Mouse (Mus musculus): ENCODE data around the gene Mbnl2.
A peak's percentile ranks its signal among the peaks of the same experiment; 100 is the strongest.

Gene Mbnl2

GRCm38 (mm10) chr14:120330454-120330853 is 55.0 kb downstream of the Mbnl2 start:
- DNase-seq (ENCODE audit: low read depth) = no peak

- no peak for DNase-seq (ENCODE audit: low read depth)
Observed at GRCm38 (mm10) chr14:120330881-120331514, 55.5 kb downstream of the Mbnl2 start.

- no peak for DNase-seq (ENCODE audit: low read depth)
Observed at GRCm38 (mm10) chr14:120333465-120334243, 58.2 kb downstream of the Mbnl2 start.

- DNase-seq (ENCODE audit: low read depth) = no peak
Observed at GRCm38 (mm10) chr14:120335366-120335765, 59.9 kb downstream of the Mbnl2 start.

- DNase-seq (ENCODE audit: low read depth) = no peak
Observed at GRCm38 (mm10) chr14:120335871-120336270, 60.4 kb downstream of the Mbnl2 start.

GRCm38 (mm10) chr14:120336380-120336779 is 60.9 kb downstream of the Mbnl2 start:
- DNase-seq (ENCODE audit: low read depth) = no peak

DNA sequence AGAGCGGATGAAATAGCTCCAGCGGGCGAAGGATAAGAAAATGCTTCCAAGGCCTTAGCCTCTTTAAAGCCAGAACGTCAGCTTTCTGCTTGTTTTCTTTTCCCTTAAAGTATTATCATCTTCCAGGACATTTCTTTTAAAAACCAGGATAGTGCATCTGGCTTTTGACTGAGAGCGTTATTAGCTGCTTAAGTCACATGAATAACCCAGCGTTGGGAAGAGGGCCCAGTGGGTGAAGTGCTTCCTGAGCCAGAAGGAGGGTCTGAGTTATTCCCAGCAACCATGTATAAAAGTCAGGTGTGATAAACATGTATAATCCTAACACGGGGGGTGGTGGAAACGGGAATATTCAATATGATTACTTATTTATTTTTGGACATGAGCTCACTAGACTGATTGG is 61.4 kb downstream of the Mbnl2 start:
- no peak for DNase-seq (ENCODE audit: low read depth)

DNA sequence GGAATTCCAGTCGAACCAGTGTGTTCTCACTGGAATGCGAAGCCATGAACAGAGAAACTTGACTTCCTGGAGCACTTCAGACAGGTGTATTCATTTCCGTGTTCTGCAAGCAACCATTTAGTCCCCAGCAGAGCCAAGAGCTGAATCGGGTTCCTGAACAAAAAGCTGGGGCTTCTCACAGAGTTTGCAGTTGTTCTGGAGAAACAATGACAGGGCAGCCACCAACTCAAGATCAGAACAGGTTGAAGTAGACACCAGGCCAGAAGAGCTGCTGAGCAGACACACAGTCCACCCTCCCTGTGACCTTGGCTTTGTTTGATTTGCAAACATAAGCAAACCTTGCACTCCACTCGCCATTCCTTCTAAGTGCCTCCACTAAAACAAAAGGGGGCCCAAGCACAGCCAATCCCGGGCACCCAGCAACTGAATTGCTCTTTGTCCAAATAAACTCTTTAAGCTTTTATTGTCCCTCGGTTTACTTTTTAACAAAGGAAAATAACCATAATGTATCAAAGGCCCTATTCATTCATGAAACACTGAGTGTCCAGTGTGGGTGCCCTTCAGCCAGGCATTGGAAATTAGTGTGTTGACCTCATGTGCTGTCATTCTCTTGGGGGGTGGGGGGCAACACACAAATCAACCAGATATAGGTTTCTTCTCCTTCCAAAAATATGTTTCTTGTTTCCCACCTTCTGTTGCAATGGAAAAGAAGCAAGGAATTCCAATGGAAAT is 62.4 kb downstream of the Mbnl2 start:
- DNase-seq (ENCODE audit: low read depth) = no peak

- DNase-seq (ENCODE audit: low read depth) = no peak
Observed at GRCm38 (mm10) chr14:120338706-120339105, 63.2 kb downstream of the Mbnl2 start.

DNA sequence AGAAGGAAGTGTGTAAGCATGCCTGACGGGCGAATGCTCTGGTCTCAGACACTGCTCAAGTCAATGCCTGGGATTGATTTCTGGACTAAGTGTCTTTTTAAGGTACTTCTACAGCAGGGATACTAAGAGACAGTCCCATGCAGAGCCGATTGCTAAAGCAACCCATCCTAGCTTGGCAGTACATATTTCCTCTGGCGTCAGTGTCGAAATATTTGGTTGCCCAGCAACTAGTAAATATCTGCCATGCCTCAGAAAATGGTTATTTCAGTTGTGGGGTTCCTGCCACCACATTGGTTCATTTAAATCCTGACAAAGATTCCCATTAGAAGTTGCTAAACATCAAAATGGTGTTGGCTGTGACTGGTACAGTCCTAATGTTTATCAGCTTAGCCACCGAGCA is 66.4 kb downstream of the Mbnl2 start:
- no peak for DNase-seq (ENCODE audit: low read depth)

GRCm38 (mm10) chr14:120342321-120342720 is 66.9 kb downstream of the Mbnl2 start:
- DNase-seq (ENCODE audit: low read depth) = no peak

DNA sequence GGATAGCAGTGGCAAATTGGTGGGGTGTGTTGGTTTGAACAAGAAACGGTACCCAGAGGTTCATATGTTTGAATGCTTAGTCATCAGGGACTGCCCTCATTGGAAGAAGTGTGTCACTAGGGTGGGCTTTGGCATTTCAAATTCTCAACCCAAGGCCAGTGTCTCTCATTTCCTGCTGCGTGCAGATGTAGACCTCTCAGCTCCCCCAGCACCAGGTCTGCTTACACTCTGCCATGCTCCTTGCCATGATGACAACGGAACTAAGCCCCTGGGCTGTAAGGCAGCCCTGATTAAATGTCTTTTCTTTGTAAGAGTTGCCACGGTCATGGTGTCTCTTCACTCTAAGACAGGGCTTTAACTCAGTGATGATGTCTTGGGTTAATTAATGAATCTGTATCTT is 69.2 kb downstream of the Mbnl2 start:
- no peak for DNase-seq (ENCODE audit: low read depth)

GRCm38 (mm10) chr14:120347410-120348315 is 72.2 kb downstream of the Mbnl2 start:
- DNase-seq (ENCODE audit: low read depth) = peak; percentile 38

GRCm38 (mm10) chr14:120349332-120349731 is 73.9 kb downstream of the Mbnl2 start:
- no peak for DNase-seq (ENCODE audit: low read depth)

DNA sequence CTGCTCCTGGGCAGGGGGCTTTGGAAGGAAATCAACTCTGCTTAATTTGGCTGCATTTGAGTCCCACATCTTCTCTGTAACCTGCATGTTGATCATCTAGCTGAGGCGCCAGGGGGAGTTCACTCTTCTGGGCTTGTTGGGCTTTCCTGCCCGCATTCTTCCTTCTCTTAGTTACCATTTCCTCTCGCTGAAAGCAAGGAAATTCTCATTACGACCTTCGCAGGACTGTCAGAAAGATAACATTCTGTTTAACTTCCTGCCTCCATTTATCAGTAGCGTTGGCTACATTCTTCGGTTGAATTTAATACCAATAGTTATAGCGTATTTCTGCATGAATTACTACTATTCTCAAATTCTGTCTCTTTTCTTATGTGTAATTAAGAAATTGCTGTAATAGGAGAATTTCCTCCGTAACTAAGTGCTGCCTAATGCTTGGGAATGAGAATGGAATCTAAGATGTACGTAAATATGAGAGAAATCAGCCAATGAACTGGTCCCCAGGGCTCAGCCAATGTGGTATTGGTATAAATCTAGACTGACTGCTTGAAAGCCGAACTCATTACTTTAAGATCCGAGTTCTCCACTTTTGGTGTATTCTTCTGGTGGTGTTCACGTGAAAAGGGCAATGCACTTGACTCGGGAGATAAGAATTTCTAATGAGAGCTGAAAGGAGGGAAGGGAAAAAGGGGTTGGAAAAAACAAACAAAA is 76.8 kb downstream of the Mbnl2 start:
- no peak for DNase-seq (ENCODE audit: low read depth)

- DNase-seq (ENCODE audit: low read depth) = no peak
Observed at GRCm38 (mm10) chr14:120353211-120353610, 77.7 kb downstream of the Mbnl2 start.

GRCm38 (mm10) chr14:120354595-120354994 is 79.1 kb downstream of the Mbnl2 start:
- DNase-seq (ENCODE audit: low read depth) = no peak

GRCm38 (mm10) chr14:120355040-120355741 is 79.7 kb downstream of the Mbnl2 start:
- no peak for DNase-seq (ENCODE audit: low read depth)

DNA sequence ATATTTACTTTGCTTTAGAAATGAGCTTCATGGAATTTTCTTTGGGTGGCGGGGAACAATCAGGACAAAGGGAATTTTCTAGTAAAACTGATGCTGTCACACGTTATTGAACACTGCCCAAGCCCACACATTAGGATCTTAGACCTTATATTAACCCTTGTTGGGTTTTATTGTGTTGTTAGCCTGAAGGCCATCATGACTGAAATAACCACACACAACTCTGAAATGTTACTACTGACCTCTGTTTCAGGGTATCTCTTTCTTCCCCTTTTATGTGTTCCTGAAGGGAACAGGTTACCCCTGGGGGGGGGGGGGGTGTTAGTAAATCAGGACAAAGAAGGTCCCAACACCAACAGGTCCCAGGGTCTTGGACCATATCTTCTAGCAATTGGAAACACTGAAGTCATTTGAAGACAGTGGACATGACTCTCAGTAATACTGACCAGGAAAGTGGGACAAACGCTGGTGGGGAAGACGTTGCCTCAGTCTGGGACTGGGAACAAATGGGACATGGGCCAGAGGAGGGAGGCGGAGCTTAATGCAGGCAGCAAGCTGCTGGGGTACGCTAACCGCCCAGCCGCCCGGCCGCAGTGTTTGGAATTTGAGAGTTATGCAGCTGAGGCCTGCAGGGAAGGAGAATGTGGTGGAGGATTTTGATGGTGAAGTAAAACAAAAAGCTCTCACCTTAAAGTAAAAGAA is 80.4 kb downstream of the Mbnl2 start:
- no peak for DNase-seq (ENCODE audit: low read depth)
